Mouse (Mus musculus) heart, embryonic 12.5 days (tissue): Measurements from ENCODE around the gene Rab15. TPM values are rescaled to one million over a fixed set of nuclear protein-coding genes. Genes with fewer than 3 reads are reported as not detected.

Experiments
- ATAC-seq: fragments of 200-750 bp; cut with Nextera tagmentation; 2 replicates; pipeline ENCODE4 v1.8.0; 2017; ENCODE audit warnings: moderate TSS enrichment, moderate library complexity; ENCODE audit not compliant: insufficient number of reproducible peaks, low FRiP score
- H3K27ac ChIP-seq: fragments of 300-500 bp; sonication (generic); 2 replicates; pipeline ENCODE4 v1.5.1; 2016; ENCODE audit warnings: mild to moderate bottlenecking, moderate library complexity; ENCODE audit not compliant: poor library complexity, severe bottlenecking
- H3K27me3 ChIP-seq: fragments of 300-500 bp; sonication (generic); replicated peaks from 2 replicates; pipeline ENCODE4 v1.6.1; 2016; ENCODE audit warnings: mild to moderate bottlenecking, moderate library complexity
- H3K36me3 ChIP-seq: fragments of 300-500 bp; sonication (generic); 2 replicates; pipeline ENCODE4 v1.6.1; 2016; ENCODE audit warnings: mild to moderate bottlenecking, moderate library complexity
- H3K4me1 ChIP-seq: fragments of 300-500 bp; sonication (generic); replicated peaks from 2 replicates; pipeline ENCODE4 v1.6.1; 2016; ENCODE audit warnings: mild to moderate bottlenecking
- H3K4me2 ChIP-seq: fragments of 300-500 bp; sonication (generic); 2 replicates; pipeline ENCODE4 v1.6.1; 2016; ENCODE audit warnings: mild to moderate bottlenecking, moderate library complexity
- H3K4me3 ChIP-seq: fragments of 300-500 bp; sonication (generic); 2 replicates; pipeline ENCODE4 v1.5.1; 2016; ENCODE audit warnings: mild to moderate bottlenecking
- H3K9ac ChIP-seq: fragments of 300-500 bp; sonication (generic); 2 replicates; pipeline ENCODE4 v1.6.1; 2016; ENCODE audit warnings: mild to moderate bottlenecking, moderate library complexity
- H3K9me3 ChIP-seq: fragments of 300-500 bp; sonication (generic); replicated peaks from 2 replicates; pipeline ENCODE4 v1.6.1; 2016; ENCODE audit warnings: mild to moderate bottlenecking, moderate library complexity
- WGBS: fragments of 180-500 bp; shearing (Covaris S2); methylation state at CpG from one replicate; pipeline ENCODE4 v1.1.7; 2016; 5-methylcytosine and 5-hydroxymethylcytosine counted together
- polyA plus RNA-seq: library from polyadenylated mRNA; unstranded; fragments of >200 nt; fragmentation: Nextera tagmentation; extraction: Ambion mirVana; gene quantifications from 2 replicates; pipeline ENCODE4 v1.2.1, GENCODE M21; 2016

Rab15 gene
- polyA plus RNA-seq, 1 experiment from 2014 or later = 3.6 TPM

DNA sequence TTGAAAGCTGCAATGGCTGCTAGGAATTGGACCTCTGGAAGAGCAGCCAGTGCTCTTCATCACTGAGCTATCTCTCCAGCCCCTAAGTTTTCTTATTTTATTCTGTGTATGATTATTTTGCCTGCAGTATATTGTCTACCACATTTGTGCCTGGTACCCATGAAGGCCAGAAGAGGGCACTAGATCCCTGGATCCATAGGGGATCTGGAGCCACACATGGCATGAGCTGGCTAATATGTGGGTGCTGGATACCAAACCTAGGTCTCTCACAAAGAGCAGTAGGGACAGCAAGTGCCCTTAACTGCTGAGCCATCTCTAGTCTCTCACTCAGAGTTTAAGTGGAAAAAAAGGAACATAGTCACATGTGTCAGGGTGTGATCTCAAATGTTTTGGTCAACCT is 44.9 kb downstream of the Rab15 start:
- Histone ChIP-seq H3K4me1 (peaks cover 17% of the 10 kb centered on the region), H3K27ac (no peak overlapping the region), H3K9me3 (no peaks in the 10 kb centered on the region), H3K27me3 (no peaks in the 10 kb centered on the region), H3K36me3 (peaks cover 13% of the 10 kb centered on the region), H3K9ac (no peak overlapping the region), H3K4me3 (no peak overlapping the region), H3K4me2 (no peak overlapping the region)
- no peak for ATAC-seq

DNA sequence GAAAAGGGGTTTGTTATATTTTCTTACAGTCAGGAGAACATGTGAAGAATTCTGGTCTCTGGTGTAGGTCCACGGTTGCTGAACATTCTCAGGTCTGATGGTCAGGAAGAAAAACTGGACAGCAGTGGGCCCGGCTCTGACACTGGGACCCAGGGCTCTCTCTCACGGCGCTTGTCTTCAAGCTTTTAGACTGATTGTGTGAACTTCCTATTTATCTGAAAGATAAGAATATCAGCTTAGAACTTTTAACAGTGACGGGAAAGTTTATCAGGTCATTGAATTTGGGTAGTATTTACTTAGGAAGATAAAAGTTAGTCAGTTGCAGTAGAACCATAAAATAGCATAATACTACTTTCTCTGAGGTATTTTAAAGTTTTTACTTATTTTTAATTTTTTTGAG is 45.8 kb downstream of the Rab15 start:
- 31% methylated on average over 5 of the region's 5 CpGs for WGBS
- no peak for ATAC-seq

GRCm38 (mm10) chr12:76775132-76775531 is 47.6 kb downstream of the Rab15 start:
- Histone ChIP-seq H3K4me2 (no peak overlapping the region), H3K27me3 (no peaks in the 10 kb centered on the region), H3K4me3 (no peak overlapping the region), H3K36me3 (peaks cover 10% of the 10 kb centered on the region), H3K4me1 (peaks cover 11% of the 10 kb centered on the region; the same call in 1 of the 2 replicates), H3K9me3 (no peaks in the 10 kb centered on the region), H3K9ac (no peak overlapping the region), H3K27ac (peak overlapping the region; percentile 22; the same call in 1 of the 2 replicates)
- WGBS = 43% methylated on average over 4 of the region's 4 CpGs
- ATAC-seq = no peak

More for the DNA sequence above, 45.8 kb downstream of the Rab15 start:
- no peak overlapping the region for H3K4me2 ChIP-seq
- peaks cover 17% of the 10 kb centered on the region for H3K4me1 ChIP-seq
- H3K27ac ChIP-seq = no peak overlapping the region
- H3K4me3 ChIP-seq = no peak overlapping the region
- no peak overlapping the region for H3K9ac ChIP-seq
- no peaks in the 10 kb centered on the region for H3K9me3 ChIP-seq
- H3K27me3 ChIP-seq = no peaks in the 10 kb centered on the region
- H3K36me3 ChIP-seq = peaks cover 11% of the 10 kb centered on the region

GRCm38 (mm10) chr12:76774652-76775051 is 48.1 kb downstream of the Rab15 start:
- Histone ChIP-seq H3K27ac (peak overlapping the region; percentile 22; the same call in 1 of the 2 replicates), H3K4me3 (no peak overlapping the region), H3K9ac (no peak overlapping the region), H3K27me3 (no peaks in the 10 kb centered on the region), H3K36me3 (peaks cover 8% of the 10 kb centered on the region), H3K4me1 (peaks cover 11% of the 10 kb centered on the region; the same call in 1 of the 2 replicates), H3K4me2 (no peak overlapping the region), H3K9me3 (no peaks in the 10 kb centered on the region)
- no peak for ATAC-seq
- 74% methylated on average over 3 of the region's 3 CpGs for WGBS

GRCm38 (mm10) chr12:76771540-76771939 is 51.2 kb downstream of the Rab15 start:
- Histone ChIP-seq H3K27me3 (no peaks in the 10 kb centered on the region), H3K9ac (no peak overlapping the region), H3K4me1 (peaks cover 11% of the 10 kb centered on the region; the same call in 1 of the 2 replicates), H3K9me3 (no peaks in the 10 kb centered on the region), H3K4me2 (no peak overlapping the region), H3K27ac (no peak overlapping the region), H3K4me3 (no peak overlapping the region), H3K36me3 (no peaks in the 10 kb centered on the region)
- WGBS = 87% methylated on average over 5 of the region's 5 CpGs
- ATAC-seq = no peak

GRCm38 (mm10) chr12:76770841-76771500 is 51.7 kb downstream of the Rab15 start:
- no peak overlapping the region for H3K9ac ChIP-seq
- H3K4me3 ChIP-seq = no peak overlapping the region
- no peaks in the 10 kb centered on the region for H3K36me3 ChIP-seq
- no peaks in the 10 kb centered on the region for H3K9me3 ChIP-seq
- H3K27me3 ChIP-seq = no peaks in the 10 kb centered on the region
- H3K4me1 ChIP-seq = peaks cover 16% of the 10 kb centered on the region
- ATAC-seq = no peak
- 84% methylated on average over 5 of the region's 5 CpGs for WGBS
- no peak overlapping the region for H3K27ac ChIP-seq
- H3K4me2 ChIP-seq = no peak overlapping the region

DNA sequence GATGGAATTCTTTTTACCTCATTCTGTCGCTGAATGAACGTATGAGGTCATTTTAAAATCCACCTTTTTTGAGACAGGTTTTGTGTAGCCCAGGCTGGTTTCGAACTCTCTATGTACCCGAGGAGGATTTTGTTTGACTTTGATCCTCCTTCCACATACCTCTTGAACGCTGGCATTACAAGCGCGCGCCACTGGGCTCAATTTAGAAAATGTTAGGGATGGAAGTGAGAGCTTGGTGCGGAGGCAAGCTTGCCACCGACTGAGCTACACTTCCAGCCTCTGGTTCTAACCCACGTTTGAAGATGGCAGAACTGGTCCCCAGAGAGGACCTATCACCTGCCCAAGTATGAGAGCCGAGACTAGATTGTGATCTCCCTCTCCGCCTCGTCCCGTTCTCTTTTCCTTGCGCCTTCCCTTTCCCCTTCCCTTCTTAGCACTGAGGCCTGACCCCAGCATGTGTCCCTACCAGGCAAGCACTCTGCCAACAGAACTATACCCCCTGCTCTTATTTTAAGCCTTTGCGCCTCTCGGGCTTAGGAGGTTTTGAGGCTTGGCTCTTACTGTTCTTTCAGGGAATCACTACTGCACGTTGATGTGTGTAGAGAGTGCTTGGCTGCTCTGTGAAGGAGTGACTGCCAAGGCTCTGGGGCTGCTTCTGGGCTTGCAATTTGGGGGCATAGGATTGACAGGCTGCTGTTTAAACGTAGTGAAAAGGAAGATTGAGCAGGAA is 56.6 kb downstream of the Rab15 start:
- WGBS = 22% methylated on average over 20 of the region's 20 CpGs
- H3K27ac ChIP-seq = peak overlapping the region; percentile 70
- H3K4me1 ChIP-seq = peaks cover 7% of the 10 kb centered on the region
- peak overlapping the region; percentile 75 for H3K4me3 ChIP-seq
- peak overlapping the region; percentile 82 for H3K9ac ChIP-seq
- H3K4me2 ChIP-seq = peak overlapping the region; percentile 71
- no peaks in the 10 kb centered on the region for H3K27me3 ChIP-seq
- H3K9me3 ChIP-seq = no peaks in the 10 kb centered on the region
- peak; percentile 26; the same call in 1 of the 2 replicates for ATAC-seq
- H3K36me3 ChIP-seq = no peaks in the 10 kb centered on the region

DNA sequence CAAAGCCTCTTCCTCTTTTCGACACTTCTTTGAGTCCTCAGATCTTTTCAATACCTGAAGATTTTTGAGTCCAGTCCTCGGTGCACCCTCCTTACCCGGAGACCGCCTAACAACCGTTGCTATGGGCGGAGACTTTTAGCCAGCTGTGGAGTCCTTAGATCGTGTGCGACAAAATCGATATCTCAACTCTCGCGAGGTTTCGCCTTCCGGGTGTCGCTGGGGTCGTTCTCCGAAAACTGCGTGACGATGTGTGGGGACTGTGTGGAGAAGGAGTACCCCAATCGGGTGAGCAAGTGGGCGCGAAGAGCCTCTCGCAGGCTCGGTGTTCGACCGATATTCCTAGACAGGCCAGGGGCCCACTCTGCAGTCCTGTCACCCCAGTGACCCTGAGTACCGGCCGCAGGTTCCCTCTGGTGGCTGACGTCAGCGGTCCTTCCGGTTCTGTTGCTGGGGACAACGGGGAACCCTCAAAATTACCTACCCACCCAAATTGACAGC is 57.3 kb downstream of the Rab15 start, which contains the start of the genes Churc1 and Fntb:
Churc1 (plus strand) TSS at position 185 of the 498 bp plus-strand sequence.
Fntb (plus strand) TSS at position 236 of the 498 bp plus-strand sequence.
- peak within 1 kb of the TSS; percentile 71 for H3K4me2 ChIP-seq
- under 1% methylated on average over 31 of the region's 31 CpGs for WGBS
- H3K9me3 ChIP-seq = no peaks in the 10 kb centered on the region
- ATAC-seq = peak; percentile 98
- peak within 1 kb of the TSS; percentile 75 for H3K4me3 ChIP-seq
- peaks cover 7% of the 10 kb centered on the region for H3K4me1 ChIP-seq
- no peaks in the 10 kb centered on the region for H3K27me3 ChIP-seq
- no peaks in the 10 kb centered on the region for H3K36me3 ChIP-seq
- H3K27ac ChIP-seq = peak within 1 kb of the TSS; percentile 70
- H3K9ac ChIP-seq = peak within 1 kb of the TSS; percentile 82

GRCm38 (mm10) chr12:76752652-76753318 is 69.9 kb downstream of the Rab15 start:
- H3K4me3 ChIP-seq = no peak overlapping the region
- no peaks in the 10 kb centered on the region for H3K36me3 ChIP-seq
- H3K4me1 ChIP-seq = no peaks in the 10 kb centered on the region
- H3K27me3 ChIP-seq = peaks cover 5% of the 10 kb centered on the region; the same call in 1 of the 2 replicates
- no peak for ATAC-seq
- 42% methylated on average over 14 of the region's 14 CpGs for WGBS
- H3K9ac ChIP-seq = no peak overlapping the region
- no peak overlapping the region for H3K27ac ChIP-seq
- no peak overlapping the region for H3K4me2 ChIP-seq
- no peaks in the 10 kb centered on the region for H3K9me3 ChIP-seq

GRCm38 (mm10) chr12:76750866-76751459 is 71.7 kb downstream of the Rab15 start:
- ATAC-seq = no peak
- H3K27ac ChIP-seq = no peak overlapping the region

More at GRCm38 (mm10) chr12:76750866-76751459, 71.7 kb downstream of the Rab15 start:
- Histone ChIP-seq H3K4me1 (no peaks in the 10 kb centered on the region), H3K9ac (no peak overlapping the region), H3K4me3 (no peak overlapping the region), H3K27me3 (peaks cover 5% of the 10 kb centered on the region; the same call in 1 of the 2 replicates), H3K9me3 (no peaks in the 10 kb centered on the region), H3K4me2 (no peak overlapping the region), H3K36me3 (no peaks in the 10 kb centered on the region)
- WGBS = 73% methylated on average over 16 of the region's 16 CpGs
